36 mouse cellular contexts compared by ENCODE assay signal in genomic region chr2:91912616-91913015, GRCm38 (mm10). TPM values are rescaled to one million over a fixed set of nuclear protein-coding genes. Genes with fewer than 3 reads are reported as not detected.
"Had no signal": no experiment of that assay in that cellular context is flagged by ENCODE, and none has a peak within 500 bp of the region (broad histone marks: within the 10 kb centered on the region; RNA-seq: fewer than 3 reads in every experiment).

No protein-coding gene starts in this region.

- H3K4me2 ChIP-seq: heart, embryonic 12.5 days; hindbrain, embryonic 13.5 days; hindbrain, embryonic 15.5 days; kidney, embryonic 15.5 days; limb, embryonic 13.5 days; limb, embryonic 15.5 days; liver, embryonic 12.5 days had no signal

- H3K9me3 ChIP-seq: heart, embryonic 10.5 days; heart, embryonic 12.5 days; hindbrain, embryonic 13.5 days; hindbrain, embryonic 15.5 days; kidney, embryonic 15.5 days; limb, embryonic 13.5 days; limb, embryonic 15.5 days; liver, embryonic 12.5 days had no signal

- H3K27me3 ChIP-seq: heart, embryonic 12.5 days; hindbrain, embryonic 13.5 days; hindbrain, embryonic 15.5 days; kidney, embryonic 15.5 days; limb, embryonic 13.5 days; limb, embryonic 15.5 days; liver, embryonic 12.5 days had no signal

- ATAC-seq: hindbrain, postnatal 0 days; intestine, embryonic 16.5 days; liver, embryonic 12.5 days had no signal

- H3K9ac ChIP-seq: heart, embryonic 12.5 days; hindbrain, embryonic 13.5 days; hindbrain, embryonic 15.5 days; kidney, embryonic 15.5 days; limb, embryonic 13.5 days; limb, embryonic 15.5 days; liver, embryonic 12.5 days had no signal

- DNase-seq: gastrocnemius, postnatal 10 days; gastrocnemius, postnatal 25 days; heart, adult 18-20 months; heart, postnatal 14 days; heart, postnatal 36 days; kidney, adult 11 months; kidney, adult 2 months; kidney, adult 9 months; kidney, postnatal 14 days; kidney, postnatal 36 days; left cerebral cortex, postnatal 4 days had no signal

- H3K4me1 ChIP-seq: hindbrain, embryonic 13.5 days; hindbrain, embryonic 15.5 days; kidney, embryonic 15.5 days; limb, embryonic 13.5 days; limb, embryonic 15.5 days had no signal

- H3K27ac ChIP-seq: heart, embryonic 10.5 days; hindbrain, embryonic 13.5 days; hindbrain, embryonic 15.5 days; hindbrain, postnatal 0 days; kidney, embryonic 15.5 days; kidney, postnatal 0 days; left cerebral cortex, adult 2 months; limb, embryonic 13.5 days; limb, embryonic 15.5 days; liver, embryonic 12.5 days had no signal

- H3K4me3 ChIP-seq: heart, embryonic 10.5 days; heart, embryonic 12.5 days; hindbrain, embryonic 13.5 days; hindbrain, embryonic 15.5 days; kidney, embryonic 15.5 days; left cerebral cortex, adult 2 months; limb, embryonic 13.5 days; limb, embryonic 15.5 days; liver, embryonic 12.5 days had no signal

RNA-seq across cellular contexts. Expression of gene Chrm4, which starts 14.4 kb away (rescaled TPM):
- total RNA-seq: gastrocnemius, adult 18-20 months; gastrocnemius, postnatal 25 days; heart, adult 18-20 months; heart, adult 8-10 months; heart, postnatal 14 days; heart, postnatal 36 days; hematopoietic stem cell, adult 5-6 weeks; liver, adult 2 months had no signal
- polyA plus RNA-seq: heart, embryonic 14.5 days; heart, embryonic 16.5 days; intestine, embryonic 14.5 days; kidney, postnatal 0 days; liver, adult 2 months had no signal

RNA-seq across cellular contexts. Expression of gene Mdk, which starts 19.5 kb away (rescaled TPM):
- total RNA-seq: hematopoietic stem cell, adult 5-6 weeks; liver, adult 2 months had no signal

RNA-seq across cellular contexts. Expression of gene Gm9821, which starts 32.9 kb away (rescaled TPM):
- total RNA-seq: gastrocnemius, adult 18-20 months; gastrocnemius, postnatal 10 days; gastrocnemius, postnatal 25 days; gastrocnemius, postnatal 4 days; heart, adult 18-20 months; heart, adult 8-10 months; heart, postnatal 14 days; heart, postnatal 36 days; hindbrain, postnatal 0 days; layer of hippocampus, adult 18-20 months; layer of hippocampus, postnatal 10 days; layer of hippocampus, postnatal 25 days; left cerebral cortex, adult 2 months; left cerebral cortex, postnatal 25 days; left cerebral cortex, postnatal 4 days; liver, adult 2 months had no signal
- polyA plus RNA-seq: kidney, adult 2 months; large intestine, adult 2 months; liver, adult 2 months had no signal
